Mouse (Mus musculus): Measurements from ENCODE around the gene Pla2g4e. TPM values are rescaled to one million over a fixed set of nuclear protein-coding genes. Genes with fewer than 3 reads are reported as not detected.

The Pla2g4e gene
- total RNA-seq, 2 experiments from 2014 or later, result 12.0 to 13.8 TPM

DNA sequence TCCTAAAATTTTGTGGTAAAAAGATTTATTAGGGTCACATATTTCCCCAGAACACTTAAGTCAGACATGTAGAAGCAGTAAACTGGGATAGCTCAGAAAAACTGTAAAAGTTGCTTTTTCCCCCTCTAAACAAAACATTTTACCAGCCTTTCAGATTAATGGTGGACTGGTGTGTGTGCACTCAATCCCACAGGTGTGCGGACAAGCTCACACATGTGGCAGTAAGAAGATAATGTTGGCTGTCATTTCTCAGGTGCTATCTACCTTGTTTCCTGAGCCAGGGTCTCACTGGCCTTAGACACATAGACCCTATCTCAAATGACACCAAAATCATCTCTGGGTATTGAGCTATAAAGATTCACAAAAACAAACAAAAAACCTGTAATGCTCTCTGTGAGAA lies 119.7 kb downstream of the Pla2g4e start:
- DNase-seq (ENCODE audit: low spot score in 2 of 2), result no peak

GRCm38 (mm10) chr2:120124946-120125345 lies 120.2 kb downstream of the Pla2g4e start:
- DNase-seq (ENCODE audit: low spot score in 2 of 2), result no peak

- no peak for DNase-seq (ENCODE audit: low spot score in 2 of 2)
These were observed 121.0 kb downstream of the Pla2g4e start for GRCm38 (mm10) chr2:120124096-120124495.

DNA sequence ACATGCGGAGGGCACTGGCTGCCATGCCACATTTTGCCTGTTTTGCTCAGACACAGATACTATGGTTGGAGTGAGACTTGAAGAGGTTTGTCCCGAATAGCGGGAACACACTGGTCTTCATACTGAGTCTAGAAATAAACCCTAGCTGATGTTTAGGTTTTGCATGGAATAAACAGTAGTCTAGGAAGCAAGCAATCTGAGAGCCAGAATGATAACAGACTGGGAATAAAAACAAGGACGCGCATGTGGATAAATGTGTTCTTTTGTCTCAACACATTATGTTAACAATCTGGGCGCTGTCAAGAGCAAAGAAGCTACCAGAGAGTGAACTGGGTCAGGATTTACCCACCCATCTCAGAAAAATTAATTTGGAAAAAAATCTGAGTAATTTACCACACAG lies 122.2 kb downstream of the Pla2g4e start:
- DNase-seq (ENCODE audit: low spot score in 2 of 2), result no peak

DNA sequence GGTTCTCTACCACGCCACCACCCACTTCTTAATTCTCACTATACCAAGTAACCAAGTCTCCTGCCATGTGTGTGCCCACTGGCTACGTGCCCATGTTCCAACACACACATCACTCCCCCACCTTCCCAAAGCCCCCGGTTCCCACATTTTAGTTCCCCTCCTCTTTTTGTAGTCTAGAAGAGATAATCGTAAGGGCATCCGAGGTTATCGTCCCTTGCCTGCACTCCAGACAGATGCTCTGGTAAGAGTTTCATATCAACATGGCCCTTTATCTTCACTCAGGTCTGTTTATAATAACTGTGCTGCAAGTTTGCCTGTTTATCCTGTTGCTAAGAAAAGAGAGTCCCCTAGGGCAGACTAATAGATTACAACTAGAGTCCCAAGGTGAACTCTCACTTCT lies 127.8 kb downstream of the Pla2g4e start:
- no peak for DNase-seq (ENCODE audit: low spot score in 2 of 2)

Other genes starting within 250 kb of the Pla2g4e start
- 1 to 10 TPM; 6.7 to 9.5 TPM for gene Jmjd7, start 217.9 kb downstream of the Pla2g4e start, total RNA-seq (2021)
- gene Gm28042, start 217.8 kb downstream of the Pla2g4e start, total RNA-seq (2021), result 1 to 10 TPM; 2.2 to 3.1 TPM
- 1 to 10 TPM; 4.4 to 5.1 TPM for gene Pla2g4b, start 211.9 kb downstream of the Pla2g4e start, total RNA-seq (2021)
- gene Ehd4, start 90.7 kb downstream of the Pla2g4e start, total RNA-seq (2021), result 1 to 10 TPM; 7.5 to 8.3 TPM
- under 1 TPM; 0.11 TPM for gene Pla2g4d, start 43.9 kb upstream of the Pla2g4e start, total RNA-seq (2021)
- gene Pla2g4f, start 68.8 kb upstream of the Pla2g4e start, total RNA-seq (2021), result not detected
- 10 to 100 TPM; 59.3 to 62.1 TPM for gene Vps39, start 107.8 kb upstream of the Pla2g4e start, total RNA-seq (2021)
- 10 to 100 TPM in 1 of 2 experiments, 1 to 10 TPM in 1; 7.8 to 10.8 TPM for gene Ganc, start 158.6 kb upstream of the Pla2g4e start, total RNA-seq (2021)
- gene Tmem87a, start 158.8 kb upstream of the Pla2g4e start, total RNA-seq (2021), result 10 to 100 TPM; 31.4 to 34.1 TPM
- gene Capn3, start 210.7 kb upstream of the Pla2g4e start, total RNA-seq (2021), result 1 to 10 TPM; 4.3 to 6.6 TPM

All from layer of hippocampus, postnatal 10 days (tissue).